Mouse (Mus musculus): ENCODE results near the gene Nfasc. TPM values are rescaled to one million over a fixed set of nuclear protein-coding genes. Genes with fewer than 3 reads are reported as not detected.

The Nfasc gene
- polyA plus RNA-seq, 1 experiment from 2014 or later: 0.06 TPM

- no peak overlapping the region for H3K4me2 ChIP-seq (replicated peaks; ENCODE audit: low read depth, low read length)
- 65% methylated on average over 8 of the region's 8 CpGs for WGBS
- no peak overlapping the region for H3K9ac ChIP-seq (replicated peaks; ENCODE audit: low read depth)
- H3K27me3 ChIP-seq (replicated peaks; ENCODE audit: insufficient read depth, low read length): peaks cover 24% of the 10 kb centered on the region
- H3K4me1 ChIP-seq (ENCODE audit: insufficient read depth, low read depth, low read length): no peaks in the 10 kb centered on the region; the same call in 1 of the 2 replicates
- no peak for TF ChIP-seq EP300 (IDR thresholded peaks at IDR 0.05)
- no peak for TF ChIP-seq CTCF (IDR thresholded peaks at IDR 0.05)
- H3K9me3 ChIP-seq (ENCODE audit: low read length): no peaks in the 10 kb centered on the region
- H3K27ac ChIP-seq (ENCODE audit: low read length): no peak overlapping the region
- H3K4me3 ChIP-seq (ENCODE audit: low read depth, low read length): no peak overlapping the region
- no peaks in the 10 kb centered on the region for H3K36me3 ChIP-seq (ENCODE audit: insufficient read depth, low read length)
- no peak for DNase-seq (ENCODE audit: low spot score)
- no peak for ATAC-seq
Measured at GRCm38 (mm10) chr1:132543789-132544188, 197.8 kb downstream of the Nfasc start.

DNA sequence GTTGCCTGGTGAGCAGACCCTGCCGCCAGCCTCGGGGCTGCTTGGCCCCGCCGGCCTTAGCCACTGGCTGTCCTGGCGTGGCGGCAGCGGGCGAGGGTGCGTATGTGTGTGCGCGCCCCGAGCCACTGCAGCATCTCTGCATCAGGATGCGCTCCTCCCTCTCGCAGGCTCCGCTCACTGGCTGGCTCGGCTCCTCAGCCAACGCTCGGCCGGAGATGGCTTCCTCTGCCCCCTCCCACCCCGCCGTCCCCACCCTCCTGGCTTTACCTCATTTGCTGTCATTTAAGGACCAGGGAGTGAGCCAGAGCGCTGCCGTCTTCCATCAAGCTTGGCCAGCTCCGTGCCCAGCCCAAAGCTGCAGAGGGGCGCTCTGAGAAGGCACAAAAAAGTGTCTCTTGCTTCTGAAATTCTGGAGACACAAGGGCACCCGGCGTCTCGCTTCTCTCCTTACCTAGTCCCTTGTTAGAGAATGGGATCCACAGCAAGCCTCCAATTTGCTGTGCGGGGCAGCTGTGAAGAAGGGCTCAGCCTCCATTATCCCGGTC lies 198.8 kb downstream of the Nfasc start, which contains the start of gene Cntn2:
Cntn2 (minus strand) TSS at position 495 of the 545 bp plus-strand sequence.
- ATAC-seq (no peak), DNase-seq (ENCODE audit: low spot score) (no peak)
- Histone ChIP-seq H3K4me3 (ENCODE audit: low read depth, low read length) (no peak within 1 kb of the TSS), H3K9me3 (ENCODE audit: low read length) (no peaks in the 10 kb centered on the region), H3K27me3 (replicated peaks; ENCODE audit: insufficient read depth, low read length) (peaks cover 24% of the 10 kb centered on the region), H3K9ac (replicated peaks; ENCODE audit: low read depth) (no peak within 1 kb of the TSS), H3K4me2 (replicated peaks; ENCODE audit: low read depth, low read length) (no peak within 1 kb of the TSS), H3K27ac (ENCODE audit: low read length) (no peak within 1 kb of the TSS), H3K4me1 (ENCODE audit: insufficient read depth, low read depth, low read length) (no peaks in the 10 kb centered on the region; the same call in 1 of the 2 replicates), H3K36me3 (ENCODE audit: insufficient read depth, low read length) (no peaks in the 10 kb centered on the region)
- 3% methylated on average over 23 of the region's 30 CpGs for WGBS
- TF ChIP-seq EP300 (IDR thresholded peaks at IDR 0.05) (no peak), CTCF (IDR thresholded peaks at IDR 0.05) (no peak)

DNA sequence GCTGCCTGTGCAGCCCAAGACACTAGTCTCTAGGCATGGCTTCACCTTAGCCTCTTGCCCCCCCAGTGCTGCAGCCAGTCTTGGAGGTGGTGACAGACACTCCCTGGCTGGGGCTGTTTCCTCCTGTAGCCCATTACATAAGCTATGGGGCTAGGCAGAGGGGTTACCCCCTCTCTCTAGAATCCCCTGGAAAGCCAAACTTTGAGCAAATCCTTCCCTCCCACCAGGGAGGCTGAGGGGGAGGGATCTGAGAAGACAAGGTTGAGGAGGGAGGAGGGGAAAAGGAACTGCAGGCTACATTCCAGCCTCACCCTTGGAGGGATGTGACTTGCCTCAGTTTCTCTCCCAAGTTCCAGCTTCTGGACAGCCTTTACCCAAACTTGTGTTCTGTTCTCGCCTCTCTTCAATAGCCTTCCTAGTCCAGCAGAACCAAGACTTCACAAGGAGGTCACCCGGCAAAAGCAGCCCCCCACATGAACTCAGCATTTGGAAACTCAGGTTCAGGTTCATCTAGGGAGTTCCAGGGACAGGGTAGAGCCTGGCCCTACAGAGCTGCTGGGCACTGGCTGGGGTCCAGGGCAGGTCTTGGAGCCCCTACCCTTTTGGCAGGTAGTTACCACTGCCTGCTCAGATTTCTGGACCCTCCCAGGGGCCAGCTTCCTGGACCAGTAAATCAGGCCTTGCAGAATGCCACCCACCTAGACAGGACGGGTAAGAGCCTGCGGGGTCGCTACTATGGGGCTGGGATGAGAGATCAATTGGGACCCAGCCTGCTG lies 199.6 kb downstream of the Nfasc start:
- Histone ChIP-seq H3K9ac (replicated peaks; ENCODE audit: low read depth) (no peak overlapping the region), H3K27ac (ENCODE audit: low read length) (no peak overlapping the region), H3K9me3 (ENCODE audit: low read length) (no peaks in the 10 kb centered on the region), H3K4me1 (ENCODE audit: insufficient read depth, low read depth, low read length) (no peaks in the 10 kb centered on the region; the same call in 1 of the 2 replicates), H3K27me3 (replicated peaks; ENCODE audit: insufficient read depth, low read length) (peaks cover 24% of the 10 kb centered on the region), H3K4me3 (ENCODE audit: low read depth, low read length) (no peak overlapping the region), H3K36me3 (ENCODE audit: insufficient read depth, low read length) (no peaks in the 10 kb centered on the region), H3K4me2 (replicated peaks; ENCODE audit: low read depth, low read length) (no peak overlapping the region)
- TF ChIP-seq EP300 (IDR thresholded peaks at IDR 0.05): no peak
- TF ChIP-seq CTCF (IDR thresholded peaks at IDR 0.05): no peak
- no peak for DNase-seq (ENCODE audit: low spot score)
- ATAC-seq: no peak
- 25% methylated on average over 5 of the region's 5 CpGs for WGBS

- 6% methylated on average over 14 of the region's 14 CpGs for WGBS
- H3K27me3 ChIP-seq (replicated peaks; ENCODE audit: insufficient read depth, low read length): peaks cover 24% of the 10 kb centered on the region
- peak; percentile 62 for ATAC-seq
Measured at GRCm38 (mm10) chr1:132541171-132541823, 200.3 kb downstream of the Nfasc start.

DNA sequence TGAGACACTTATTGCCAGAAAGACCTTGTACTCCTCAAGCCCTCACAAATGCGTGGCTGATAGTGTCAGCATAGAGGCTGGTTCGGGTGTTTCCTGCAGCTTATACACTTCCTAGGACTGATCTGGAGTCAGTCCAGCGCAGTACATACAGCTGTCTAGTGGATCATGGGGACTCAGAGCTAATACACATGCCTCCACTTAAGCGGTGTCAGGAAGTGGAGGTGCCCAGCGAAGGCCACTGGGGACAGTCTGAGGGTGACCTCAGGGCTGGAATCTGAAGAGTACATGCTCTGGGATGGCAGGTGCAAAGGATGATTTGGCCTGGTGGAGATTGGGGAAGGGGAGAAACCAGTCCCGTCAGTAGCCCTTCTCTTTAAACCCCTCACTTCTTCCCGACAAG lies 200.9 kb downstream of the Nfasc start:
- Histone ChIP-seq H3K4me3 (ENCODE audit: low read depth, low read length) (no peak overlapping the region), H3K4me1 (ENCODE audit: insufficient read depth, low read depth, low read length) (no peaks in the 10 kb centered on the region; the same call in 1 of the 2 replicates), H3K9ac (replicated peaks; ENCODE audit: low read depth) (no peak overlapping the region), H3K27ac (ENCODE audit: low read length) (no peak overlapping the region), H3K36me3 (ENCODE audit: insufficient read depth, low read length) (no peaks in the 10 kb centered on the region), H3K4me2 (replicated peaks; ENCODE audit: low read depth, low read length) (no peak overlapping the region), H3K27me3 (replicated peaks; ENCODE audit: insufficient read depth, low read length) (peaks cover 24% of the 10 kb centered on the region), H3K9me3 (ENCODE audit: low read length) (no peaks in the 10 kb centered on the region)
- ATAC-seq (no peak), DNase-seq (ENCODE audit: low spot score) (no peak)
- WGBS: 32% methylated on average over 7 of the region's 7 CpGs
- TF ChIP-seq CTCF (IDR thresholded peaks at IDR 0.05) (no peak), EP300 (IDR thresholded peaks at IDR 0.05) (no peak)

More at GRCm38 (mm10) chr1:132541171-132541823, 200.3 kb downstream of the Nfasc start:
- Histone ChIP-seq H3K36me3 (ENCODE audit: insufficient read depth, low read length) (no peaks in the 10 kb centered on the region), H3K9me3 (ENCODE audit: low read length) (no peaks in the 10 kb centered on the region), H3K9ac (replicated peaks; ENCODE audit: low read depth) (no peak overlapping the region), H3K4me1 (ENCODE audit: insufficient read depth, low read depth, low read length) (no peaks in the 10 kb centered on the region; the same call in 1 of the 2 replicates), H3K4me2 (replicated peaks; ENCODE audit: low read depth, low read length) (no peak overlapping the region), H3K27ac (ENCODE audit: low read length) (no peak overlapping the region), H3K4me3 (ENCODE audit: low read depth, low read length) (no peak overlapping the region)
- TF ChIP-seq EP300 (IDR thresholded peaks at IDR 0.05) (no peak), CTCF (IDR thresholded peaks at IDR 0.05) (no peak)
- DNase-seq (ENCODE audit: low spot score): peak; percentile 37

DNA sequence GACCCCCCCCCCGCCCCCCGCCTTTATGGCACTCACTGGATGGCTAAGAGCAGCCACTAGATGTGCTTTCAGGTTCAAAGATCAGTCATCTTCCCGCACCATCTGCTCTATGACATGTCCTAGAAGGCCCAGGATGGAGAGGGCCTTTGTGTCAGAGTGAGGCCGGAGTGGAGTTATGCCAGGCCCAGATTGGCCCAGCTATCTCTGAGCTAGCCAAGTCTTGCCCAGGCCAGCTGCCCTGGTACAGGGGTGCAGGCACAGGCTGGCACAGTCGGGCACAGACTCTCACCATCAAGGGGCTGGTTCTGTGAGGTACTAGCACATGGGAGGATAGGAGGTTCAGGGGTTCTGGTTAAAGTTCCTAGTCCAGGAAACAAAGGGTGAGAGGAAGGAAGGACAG lies 203.9 kb downstream of the Nfasc start:
- Histone ChIP-seq H3K27ac (ENCODE audit: low read length) (no peak overlapping the region), H3K9me3 (ENCODE audit: low read length) (no peaks in the 10 kb centered on the region), H3K4me1 (ENCODE audit: insufficient read depth, low read depth, low read length) (no peaks in the 10 kb centered on the region; the same call in 1 of the 2 replicates), H3K9ac (replicated peaks; ENCODE audit: low read depth) (no peak overlapping the region), H3K4me3 (ENCODE audit: low read depth, low read length) (no peak overlapping the region), H3K36me3 (ENCODE audit: insufficient read depth, low read length) (no peaks in the 10 kb centered on the region), H3K27me3 (replicated peaks; ENCODE audit: insufficient read depth, low read length) (peaks cover 17% of the 10 kb centered on the region), H3K4me2 (replicated peaks; ENCODE audit: low read depth, low read length) (no peak overlapping the region)
- DNase-seq (ENCODE audit: low spot score) (no peak), ATAC-seq (no peak)
- TF ChIP-seq CTCF (IDR thresholded peaks at IDR 0.05) (no peak), EP300 (IDR thresholded peaks at IDR 0.05) (no peak)
- WGBS: 75% methylated on average over 5 of the region's 5 CpGs
